Mouse (Mus musculus): ENCODE measurements at regions not wholly inside any gene's neighbourhood (a gene's known extent, or its start where the extent isn't known, plus 50 kb on each side); places are given as distances from the start of the nearest gene placed in this dataset.

DNA sequence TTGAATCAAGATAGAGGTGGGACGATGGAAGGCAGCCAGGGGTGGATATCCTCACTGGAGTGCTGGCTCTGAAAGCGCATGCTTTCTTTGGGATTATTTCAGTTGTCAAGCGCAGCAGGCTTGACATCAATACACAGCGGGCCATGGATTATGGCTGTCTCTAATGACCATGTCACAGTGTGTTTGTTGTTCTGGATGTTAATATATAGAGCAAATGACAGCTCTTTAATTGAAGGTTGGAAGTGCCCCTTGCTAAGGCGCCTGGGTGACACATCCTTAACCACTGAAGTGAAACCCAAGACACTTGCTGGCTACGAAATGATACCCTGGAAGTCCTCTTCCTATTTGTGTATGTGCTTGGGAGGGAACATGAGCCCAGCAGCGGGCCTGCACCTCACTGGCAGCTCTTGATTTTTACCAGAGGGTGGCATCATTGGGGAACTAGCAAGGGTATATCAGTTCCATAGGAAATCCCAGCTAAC is 200.5 kb upstream of the Rasgrp1 start:
- Histone ChIP-seq H3K4me1 (ENCODE audit: control insufficient read depth, insufficient read depth, low read length) (no peaks in the 10 kb centered on the region), H3K4me3 (replicated peaks; ENCODE audit: low read depth, low read length) (no peak overlapping the region), H3K27ac (replicated peaks; ENCODE audit: low read depth, low read length) (no peak overlapping the region), H3K4me2 (ENCODE audit: low read length) (no peak overlapping the region), H3K9ac (replicated peaks; ENCODE audit: low read length) (no peak overlapping the region), H3K36me3 (ENCODE audit: control insufficient read depth, insufficient read depth, low read length) (no peaks in the 10 kb centered on the region), H3K27me3 (ENCODE audit: control insufficient read depth, insufficient read depth, low read length) (peaks cover 3% of the 10 kb centered on the region; the same call in 1 of the 2 replicates), H3K9me3 (ENCODE audit: control insufficient read depth, low read length) (no peaks in the 10 kb centered on the region)
- 21% methylated on average over 7 of the region's 7 CpGs for WGBS
- ATAC-seq (ENCODE audit: low FRiP score, low TSS enrichment) (no peak), DNase-seq (peak; percentile 46)

DNA sequence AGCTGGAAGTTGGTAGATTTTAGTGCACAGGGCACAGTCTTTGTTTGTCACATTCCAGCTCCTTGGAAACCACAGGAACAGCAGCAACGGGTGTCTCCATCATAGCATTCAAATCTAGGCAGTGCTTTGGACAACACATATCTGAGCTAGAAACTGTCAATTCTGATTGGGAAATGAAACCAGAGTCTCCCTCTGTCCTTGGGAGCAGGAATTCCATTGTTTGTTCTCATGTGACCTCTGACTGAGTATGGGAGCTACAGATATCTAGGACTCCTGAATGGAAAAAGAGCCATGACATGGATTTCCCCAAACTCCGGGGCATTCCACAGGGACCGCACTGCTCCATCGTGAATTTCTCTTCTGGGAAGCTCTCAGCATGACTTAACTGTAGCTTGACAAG is 205.5 kb upstream of the Rasgrp1 start:
- 74% methylated on average over 4 of the region's 4 CpGs for WGBS
- ATAC-seq (ENCODE audit: low FRiP score, low TSS enrichment), result no peak
- H3K27ac ChIP-seq (replicated peaks; ENCODE audit: low read depth, low read length), result no peak overlapping the region
- H3K4me3 ChIP-seq (replicated peaks; ENCODE audit: low read depth, low read length), result no peak overlapping the region
- H3K27me3 ChIP-seq (ENCODE audit: control insufficient read depth, insufficient read depth, low read length), result no peaks in the 10 kb centered on the region; the same call in 1 of the 2 replicates
- no peaks in the 10 kb centered on the region for H3K9me3 ChIP-seq (ENCODE audit: control insufficient read depth, low read length)
- no peak overlapping the region for H3K9ac ChIP-seq (replicated peaks; ENCODE audit: low read length)
- no peaks in the 10 kb centered on the region for H3K36me3 ChIP-seq (ENCODE audit: control insufficient read depth, insufficient read depth, low read length)
- no peak overlapping the region for H3K4me2 ChIP-seq (ENCODE audit: low read length)
- DNase-seq, result no peak
- H3K4me1 ChIP-seq (ENCODE audit: control insufficient read depth, insufficient read depth, low read length), result no peaks in the 10 kb centered on the region

DNA sequence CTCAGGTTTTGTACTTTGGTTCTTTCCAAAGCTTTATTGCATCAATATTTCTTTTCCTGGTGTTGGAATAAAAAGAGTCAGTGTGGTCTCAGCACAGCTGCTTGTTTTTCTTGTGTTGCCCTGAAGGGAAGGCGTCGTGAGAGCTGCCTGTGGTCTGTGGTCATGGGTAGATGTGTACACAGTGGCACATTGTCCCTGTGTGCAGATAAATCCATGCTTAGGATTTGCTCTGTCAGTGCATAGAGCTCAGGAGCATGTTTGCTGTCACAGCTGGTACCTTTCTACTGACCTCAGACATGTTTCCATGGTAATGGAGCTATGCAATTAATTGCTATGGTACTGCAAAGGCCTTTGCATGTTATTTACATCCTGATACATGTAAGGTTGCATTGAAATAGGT is 213.5 kb upstream of the Rasgrp1 start:
- H3K4me2 ChIP-seq (ENCODE audit: low read length), result no peak overlapping the region
- H3K9me3 ChIP-seq (ENCODE audit: control insufficient read depth, low read length), result no peaks in the 10 kb centered on the region
- no peak overlapping the region for H3K9ac ChIP-seq (replicated peaks; ENCODE audit: low read length)
- DNase-seq (peak; percentile 7), ATAC-seq (ENCODE audit: low FRiP score, low TSS enrichment) (no peak)
- H3K27me3 ChIP-seq (ENCODE audit: control insufficient read depth, insufficient read depth, low read length), result no peaks in the 10 kb centered on the region
- no peaks in the 10 kb centered on the region for H3K4me1 ChIP-seq (ENCODE audit: control insufficient read depth, insufficient read depth, low read length)
- WGBS, result 52% methylated on average over 2 of the region's 2 CpGs
- no peaks in the 10 kb centered on the region for H3K36me3 ChIP-seq (ENCODE audit: control insufficient read depth, insufficient read depth, low read length)
- H3K4me3 ChIP-seq (replicated peaks; ENCODE audit: low read depth, low read length), result no peak overlapping the region
- H3K27ac ChIP-seq (replicated peaks; ENCODE audit: low read depth, low read length), result no peak overlapping the region

DNA sequence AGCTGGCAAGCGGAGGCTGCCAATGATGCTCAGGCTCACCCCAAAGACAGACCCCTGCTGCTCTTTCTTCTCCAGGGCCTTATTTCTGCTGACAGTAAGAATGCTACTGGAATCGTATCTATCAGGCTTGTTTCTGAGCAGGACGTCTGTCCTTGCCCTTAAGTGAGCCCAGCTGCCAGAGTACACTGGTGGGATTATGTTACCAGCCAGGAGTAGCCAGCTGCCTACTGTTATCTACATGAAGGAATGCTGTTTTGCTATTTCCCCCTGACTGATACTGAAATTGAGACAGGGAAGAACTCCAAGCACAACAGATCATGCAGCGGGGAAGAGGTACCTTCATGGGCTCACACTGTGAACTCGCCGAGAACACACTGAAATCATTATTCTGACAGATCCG is 228.2 kb upstream of the Rasgrp1 start:
- Histone ChIP-seq H3K27ac (replicated peaks; ENCODE audit: low read depth, low read length) (no peak overlapping the region), H3K4me1 (ENCODE audit: control insufficient read depth, insufficient read depth, low read length) (no peaks in the 10 kb centered on the region), H3K4me3 (replicated peaks; ENCODE audit: low read depth, low read length) (no peak overlapping the region), H3K9me3 (ENCODE audit: control insufficient read depth, low read length) (no peaks in the 10 kb centered on the region), H3K4me2 (ENCODE audit: low read length) (no peak overlapping the region), H3K27me3 (ENCODE audit: control insufficient read depth, insufficient read depth, low read length) (no peaks in the 10 kb centered on the region), H3K9ac (replicated peaks; ENCODE audit: low read length) (no peak overlapping the region), H3K36me3 (ENCODE audit: control insufficient read depth, insufficient read depth, low read length) (no peaks in the 10 kb centered on the region)
- ATAC-seq (ENCODE audit: low FRiP score, low TSS enrichment) (no peak), DNase-seq (no peak)
- 83% methylated on average over 7 of the region's 7 CpGs for WGBS

DNA sequence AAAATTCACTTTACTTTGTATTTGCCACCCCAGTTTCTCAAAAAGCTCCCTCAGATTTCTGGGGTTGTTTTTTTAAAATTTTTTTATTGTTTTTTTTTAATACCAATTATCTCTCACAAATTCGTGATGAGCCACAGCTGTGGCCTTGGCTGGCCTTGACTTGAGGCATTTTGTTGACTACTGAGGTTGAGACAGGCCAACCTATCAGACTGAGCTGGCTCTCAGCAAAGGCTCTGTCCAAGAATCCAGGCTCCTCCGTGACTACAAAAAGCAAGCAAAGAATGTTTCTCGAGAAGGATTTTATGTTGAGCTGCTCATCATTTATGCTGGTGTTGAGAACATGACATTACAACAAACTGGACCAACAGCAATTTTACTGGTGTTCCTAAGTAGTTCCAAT is 244.6 kb upstream of the Rasgrp1 start:
- H3K4me2 ChIP-seq (ENCODE audit: low read length), result no peak overlapping the region
- no peaks in the 10 kb centered on the region for H3K36me3 ChIP-seq (ENCODE audit: control insufficient read depth, insufficient read depth, low read length)
- H3K4me3 ChIP-seq (replicated peaks; ENCODE audit: low read depth, low read length), result no peak overlapping the region
- DNase-seq (no peak), ATAC-seq (ENCODE audit: low FRiP score, low TSS enrichment) (no peak)
- no peaks in the 10 kb centered on the region for H3K27me3 ChIP-seq (ENCODE audit: control insufficient read depth, insufficient read depth, low read length)
- no peaks in the 10 kb centered on the region for H3K4me1 ChIP-seq (ENCODE audit: control insufficient read depth, insufficient read depth, low read length)
- no peak overlapping the region for H3K9ac ChIP-seq (replicated peaks; ENCODE audit: low read length)
- WGBS, result 83% methylated on average over 3 of the region's 3 CpGs
- H3K27ac ChIP-seq (replicated peaks; ENCODE audit: low read depth, low read length), result no peak overlapping the region
- no peaks in the 10 kb centered on the region for H3K9me3 ChIP-seq (ENCODE audit: control insufficient read depth, low read length)

DNA sequence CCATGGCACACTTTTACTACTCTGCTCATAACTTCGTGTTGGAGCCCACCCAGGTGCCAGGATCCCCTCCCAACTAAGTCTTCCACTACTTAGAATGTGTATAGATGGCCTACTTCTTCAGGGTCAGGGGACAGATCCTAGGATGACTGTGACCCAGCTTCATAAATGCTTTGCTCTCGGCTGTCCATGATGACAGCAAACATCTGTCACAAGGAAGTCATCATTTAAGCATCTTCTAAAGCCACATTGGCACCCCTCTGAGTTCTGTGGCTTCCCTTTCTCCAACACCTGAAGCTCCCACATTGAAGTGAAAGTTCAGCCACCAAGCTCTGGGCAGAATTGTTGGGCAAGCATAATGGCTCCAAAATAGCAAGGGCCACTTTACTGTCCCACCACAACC is 252.2 kb upstream of the Rasgrp1 start:
- no peaks in the 10 kb centered on the region for H3K4me1 ChIP-seq (ENCODE audit: control insufficient read depth, insufficient read depth, low read length)
- ATAC-seq (ENCODE audit: low FRiP score, low TSS enrichment), result no peak
- WGBS, result 59% methylated on average over 2 of the region's 2 CpGs

DNA sequence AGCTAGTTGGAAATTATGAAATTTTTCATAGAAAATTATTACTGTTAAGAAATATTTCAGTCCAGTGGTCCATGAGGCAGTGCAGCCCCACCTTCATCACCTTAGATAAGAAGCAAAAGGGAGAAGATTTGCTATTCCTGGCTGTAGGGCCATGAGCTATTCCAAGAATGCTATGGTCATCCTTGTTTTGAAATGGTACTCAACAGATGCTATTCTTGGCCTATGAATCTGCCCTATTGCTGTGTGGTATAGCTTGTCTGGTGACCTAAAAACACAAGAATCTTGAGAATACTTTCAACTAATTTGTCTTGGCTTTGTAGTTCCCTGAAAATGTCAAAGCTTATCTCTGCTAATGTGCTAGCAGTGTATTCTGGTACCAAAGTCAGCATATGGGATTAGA is 254.8 kb upstream of the Rasgrp1 start:
- Histone ChIP-seq H3K4me3 (replicated peaks; ENCODE audit: low read depth, low read length) (no peak overlapping the region), H3K27me3 (ENCODE audit: control insufficient read depth, insufficient read depth, low read length) (no peaks in the 10 kb centered on the region), H3K9ac (replicated peaks; ENCODE audit: low read length) (no peak overlapping the region), H3K36me3 (ENCODE audit: control insufficient read depth, insufficient read depth, low read length) (no peaks in the 10 kb centered on the region), H3K27ac (replicated peaks; ENCODE audit: low read depth, low read length) (no peak overlapping the region), H3K4me1 (ENCODE audit: control insufficient read depth, insufficient read depth, low read length) (no peaks in the 10 kb centered on the region), H3K4me2 (ENCODE audit: low read length) (no peak overlapping the region), H3K9me3 (ENCODE audit: control insufficient read depth, low read length) (no peaks in the 10 kb centered on the region)
- no peak for ATAC-seq (ENCODE audit: low FRiP score, low TSS enrichment)
- DNase-seq, result no peak

More for the DNA sequence above, 252.2 kb upstream of the Rasgrp1 start:
- Histone ChIP-seq H3K4me3 (replicated peaks; ENCODE audit: low read depth, low read length) (no peak overlapping the region), H3K9ac (replicated peaks; ENCODE audit: low read length) (no peak overlapping the region), H3K36me3 (ENCODE audit: control insufficient read depth, insufficient read depth, low read length) (no peaks in the 10 kb centered on the region), H3K27me3 (ENCODE audit: control insufficient read depth, insufficient read depth, low read length) (no peaks in the 10 kb centered on the region), H3K27ac (replicated peaks; ENCODE audit: low read depth, low read length) (no peak overlapping the region), H3K4me2 (ENCODE audit: low read length) (no peak overlapping the region), H3K9me3 (ENCODE audit: control insufficient read depth, low read length) (no peaks in the 10 kb centered on the region)
- no peak for DNase-seq

DNA sequence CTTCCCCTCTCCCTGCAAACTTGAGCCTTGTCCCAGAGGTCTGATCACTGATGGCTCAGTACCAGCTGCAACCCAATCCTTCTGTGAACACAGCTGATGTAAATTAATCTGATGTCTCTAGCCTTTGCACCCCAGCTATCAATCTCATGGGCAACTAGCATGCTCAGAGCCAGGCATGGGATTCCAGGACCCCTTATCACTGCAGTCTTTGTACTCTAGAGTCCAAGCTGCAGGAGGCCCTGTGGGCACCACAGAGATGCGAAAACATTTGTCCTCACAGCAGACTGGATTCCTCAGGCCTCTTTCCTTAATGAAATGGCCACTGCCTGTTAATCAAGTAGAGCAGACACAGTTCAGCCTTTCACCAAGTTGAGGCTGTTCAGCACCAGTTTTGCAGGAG is 272.0 kb upstream of the Rasgrp1 start:
- Histone ChIP-seq H3K27me3 (ENCODE audit: control insufficient read depth, insufficient read depth, low read length) (no peaks in the 10 kb centered on the region), H3K9ac (replicated peaks; ENCODE audit: low read length) (no peak overlapping the region), H3K27ac (replicated peaks; ENCODE audit: low read depth, low read length) (no peak overlapping the region), H3K4me3 (replicated peaks; ENCODE audit: low read depth, low read length) (no peak overlapping the region), H3K4me1 (ENCODE audit: control insufficient read depth, insufficient read depth, low read length) (no peaks in the 10 kb centered on the region), H3K4me2 (ENCODE audit: low read length) (no peak overlapping the region), H3K9me3 (ENCODE audit: control insufficient read depth, low read length) (no peaks in the 10 kb centered on the region), H3K36me3 (ENCODE audit: control insufficient read depth, insufficient read depth, low read length) (no peaks in the 10 kb centered on the region)
- no peak for ATAC-seq (ENCODE audit: low FRiP score, low TSS enrichment)
- 62% methylated on average over 1 of the region's 1 CpGs for WGBS
- DNase-seq, result no peak

DNA sequence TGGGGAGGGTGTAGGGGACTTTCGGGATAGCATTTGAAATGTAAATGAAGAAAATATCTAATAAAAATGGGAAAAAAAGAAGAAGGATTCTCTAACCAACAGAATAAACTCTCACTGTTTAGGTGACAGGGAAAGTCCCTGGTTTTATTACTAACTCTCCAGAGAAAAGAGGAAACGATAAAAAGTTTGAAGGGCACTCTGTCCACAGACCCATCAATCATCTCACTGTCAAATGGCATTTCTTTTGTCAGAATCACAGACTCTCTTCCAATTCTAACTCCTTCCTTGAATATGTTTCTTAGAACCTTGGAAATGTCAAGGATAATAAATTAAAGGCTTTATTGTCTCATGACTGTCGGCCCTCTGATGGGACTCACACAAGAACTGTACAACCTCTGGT is 275.3 kb upstream of the Rasgrp1 start:
- H3K4me2 ChIP-seq (ENCODE audit: low read length), result no peak overlapping the region
- no peak for ATAC-seq (ENCODE audit: low FRiP score, low TSS enrichment)

More for the DNA sequence above, 275.3 kb upstream of the Rasgrp1 start:
- Histone ChIP-seq H3K4me1 (ENCODE audit: control insufficient read depth, insufficient read depth, low read length) (no peaks in the 10 kb centered on the region), H3K9ac (replicated peaks; ENCODE audit: low read length) (no peak overlapping the region), H3K27ac (replicated peaks; ENCODE audit: low read depth, low read length) (no peak overlapping the region), H3K36me3 (ENCODE audit: control insufficient read depth, insufficient read depth, low read length) (no peaks in the 10 kb centered on the region), H3K4me3 (replicated peaks; ENCODE audit: low read depth, low read length) (no peak overlapping the region), H3K9me3 (ENCODE audit: control insufficient read depth, low read length) (no peaks in the 10 kb centered on the region), H3K27me3 (ENCODE audit: control insufficient read depth, insufficient read depth, low read length) (no peaks in the 10 kb centered on the region)
- WGBS, result 92% methylated on average over 3 of the region's 3 CpGs
- no peak for DNase-seq

Measured in midbrain, embryonic 14.5 days (tissue).